Mouse (Mus musculus) CH12.LX (cell line): ENCODE measurements around the gene Mrpl48. TPM values are rescaled to one million over a fixed set of nuclear protein-coding genes. Genes with fewer than 3 reads are reported as not detected.

Experiments used
- DNase-seq: peaks from one replicate; pipeline ENCODE4 v3.0.0-alpha.2; 2013; ENCODE audit errors: extremely low read depth
- H3K27ac ChIP-seq: 2 replicates; pipeline ENCODE4 v1.5.1; 2012; ENCODE audit warnings: low read depth, mild to moderate bottlenecking, control low read depth, moderate library complexity; ENCODE audit not compliant: insufficient read depth
- H3K27me3 ChIP-seq: replicated peaks from 2 replicates; pipeline ENCODE3; 2012; ENCODE audit warnings: inconsistent platforms
- H3K36me3 ChIP-seq, 2 experiments: replicated peaks in 1 of 2; 2 replicates each; pipeline versions ENCODE3 to v1.6.1; 2012; ENCODE audit warnings: inconsistent platforms in 1 of 2, low read length in 1 of 2, mild to moderate bottlenecking in 1 of 2, mixed read lengths in 1 of 2, moderate library complexity in 1 of 2; ENCODE audit not compliant: control insufficient read depth in 1 of 2, insufficient read depth in 1 of 2
- H3K4me1 ChIP-seq, 2 experiments: 2 replicates each; pipeline ENCODE4 v1.6.1; 2012; ENCODE audit warnings: inconsistent platforms in 1 of 2, moderate library complexity in 1 of 2; ENCODE audit not compliant: insufficient read depth in 2 of 2, control insufficient read depth in 1 of 2
- H3K4me2 ChIP-seq: 2 replicates; pipeline ENCODE4 v1.6.1; 2012; ENCODE audit warnings: low read depth, mild to moderate bottlenecking, control low read depth; ENCODE audit not compliant: poor library complexity, insufficient read depth, severe bottlenecking
- H3K4me3 ChIP-seq, 3 experiments: fragments of 150-350 bp in 1 of 3; sonication (generic) in 1 of 3; replicated peaks in 1 of 3; 2 replicates each; pipeline versions ENCODE3 to v1.5.1; 2011 to 2012; ENCODE audit warnings: low read depth in 2 of 3, low read length in 2 of 3, mild to moderate bottlenecking in 2 of 3, moderate library complexity in 2 of 3, control low read depth in 1 of 3, improper control_type of control experiment in 1 of 3, inconsistent platforms in 1 of 3, mixed read lengths in 1 of 3; ENCODE audit not compliant: poor library complexity in 1 of 3
- H3K79me2 ChIP-seq: replicated peaks from 2 replicates; pipeline ENCODE4 v1.6.1; 2012; ENCODE audit warnings: mild to moderate bottlenecking, moderate library complexity; ENCODE audit not compliant: control insufficient read depth, poor library complexity, insufficient read depth, severe bottlenecking; ENCODE audit errors: extremely low read depth
- H3K9ac ChIP-seq: 2 replicates; pipeline ENCODE4 v1.6.1; 2012; ENCODE audit warnings: low read depth, mild to moderate bottlenecking, control low read depth, moderate library complexity; ENCODE audit not compliant: insufficient read depth
- H3K9me3 ChIP-seq: replicated peaks from 2 replicates; pipeline ENCODE3; 2012; ENCODE audit warnings: low read length, inconsistent platforms, mixed read lengths
- BHLHE40 ChIP-seq: IDR thresholded peaks from 2 replicates; pipeline ENCODE4 v1.6.1; 2011; ENCODE audit warnings: mild to moderate bottlenecking, low read depth, low read length, improper control_type of control experiment
- CHD2 ChIP-seq: IDR thresholded peaks from 2 replicates; pipeline ENCODE4 v1.6.1; 2011; ENCODE audit warnings: low read length, improper control_type of control experiment
- E2F4 ChIP-seq: IDR thresholded peaks from 2 replicates; pipeline ENCODE4 v1.6.1; 2011; ENCODE audit warnings: low read depth, low read length, improper control_type of control experiment; ENCODE audit not compliant: insufficient replicate concordance
- ELF1 ChIP-seq: IDR thresholded peaks from 2 replicates; pipeline ENCODE4 v1.6.1; 2014; ENCODE audit warnings: low read depth, mild to moderate bottlenecking, inconsistent platforms, low read length, improper control_type of control experiment
- EP300 ChIP-seq: IDR thresholded peaks from 2 replicates; pipeline ENCODE4 v1.6.1; 2011; ENCODE audit warnings: low read length, improper control_type of control experiment
- ETS1 ChIP-seq: conservative IDR thresholded peaks from 2 replicates; pipeline ENCODE4 v1.6.1; 2012; ENCODE audit warnings: low read depth, mild to moderate bottlenecking, inconsistent platforms, low read length, improper control_type of control experiment, moderate library complexity
- GABPA ChIP-seq: IDR thresholded peaks from 2 replicates; pipeline ENCODE4 v1.6.1; 2012; ENCODE audit warnings: low read depth, low read length, improper control_type of control experiment, inconsistent platforms; ENCODE audit not compliant: insufficient replicate concordance
- HCFC1 ChIP-seq: IDR thresholded peaks from 2 replicates; pipeline ENCODE4 v1.6.1; 2012; ENCODE audit warnings: low read depth, mild to moderate bottlenecking, inconsistent platforms, low read length, improper control_type of control experiment
- IRF4 ChIP-seq: IDR thresholded peaks from 2 replicates; pipeline ENCODE4 v1.6.1; 2014; ENCODE audit warnings: low read depth, mild to moderate bottlenecking, inconsistent platforms, low read length, improper control_type of control experiment
- JUN ChIP-seq: IDR thresholded peaks from 2 replicates; pipeline ENCODE4 v1.6.1; 2011; ENCODE audit warnings: low read depth, mild to moderate bottlenecking, low read length, improper control_type of control experiment, moderate library complexity; ENCODE audit not compliant: insufficient read depth
- JUND ChIP-seq: conservative IDR thresholded peaks from 2 replicates; pipeline ENCODE4 v1.6.1; 2011; ENCODE audit warnings: low read depth, low read length, improper control_type of control experiment
- KAT2A ChIP-seq: IDR thresholded peaks from 2 replicates; pipeline ENCODE4 v1.6.1; 2012; ENCODE audit warnings: low read length, improper control_type of control experiment, inconsistent platforms; ENCODE audit not compliant: insufficient replicate concordance
- MAX ChIP-seq: IDR thresholded peaks from 2 replicates; pipeline ENCODE4 v1.6.1; 2011; ENCODE audit warnings: low read length, improper control_type of control experiment
- MEF2A ChIP-seq: IDR thresholded peaks from 2 replicates; pipeline ENCODE4 v1.6.1; 2014; ENCODE audit warnings: low read depth, mild to moderate bottlenecking, inconsistent platforms, low read length, improper control_type of control experiment, borderline replicate concordance
- MXI1 ChIP-seq: IDR thresholded peaks from 2 replicates; pipeline ENCODE4 v1.6.1; 2011; ENCODE audit warnings: mild to moderate bottlenecking, low read depth, low read length, improper control_type of control experiment
- NELFE ChIP-seq: IDR thresholded peaks from 2 replicates; pipeline ENCODE4 v1.6.1; 2011; ENCODE audit warnings: low read depth, low read length, improper control_type of control experiment
- POLR2A ChIP-seq: IDR thresholded peaks from 2 replicates; pipeline ENCODE4 v1.6.1; 2011; ENCODE audit warnings: low read depth, mild to moderate bottlenecking, improper control_type of control experiment, low read length
- POLR2AphosphoS2 ChIP-seq: IDR thresholded peaks from 2 replicates; pipeline ENCODE4 v1.6.1; 2011; ENCODE audit warnings: low read depth, low read length, improper control_type of control experiment
- RCOR1 ChIP-seq: conservative IDR thresholded peaks from 2 replicates; pipeline ENCODE4 v1.6.1; 2012; ENCODE audit warnings: low read depth, mild to moderate bottlenecking, inconsistent platforms, low read length, improper control_type of control experiment
- SIN3A ChIP-seq: IDR thresholded peaks from 2 replicates; pipeline ENCODE4 v1.6.1; 2012; ENCODE audit warnings: low read length, improper control_type of control experiment, inconsistent platforms
- SMC3 ChIP-seq: IDR thresholded peaks from 2 replicates; pipeline ENCODE4 v1.6.1; 2011; ENCODE audit warnings: low read depth, low read length, improper control_type of control experiment
- USF1 ChIP-seq: IDR thresholded peaks from 2 replicates; pipeline ENCODE4 v1.6.1; 2014; ENCODE audit warnings: low read depth, mild to moderate bottlenecking, inconsistent platforms, low read length, improper control_type of control experiment
- ZC3H11A ChIP-seq: IDR thresholded peaks from 2 replicates; pipeline ENCODE4 v1.6.1; 2012; ENCODE audit warnings: low read depth, mild to moderate bottlenecking, inconsistent platforms, low read length, improper control_type of control experiment
- ZMIZ1 ChIP-seq: IDR thresholded peaks from 2 replicates; pipeline ENCODE4 v1.6.1; 2012; ENCODE audit warnings: low read depth, mild to moderate bottlenecking, inconsistent platforms, low read length, improper control_type of control experiment
- dilution Hi-C: fragments of 300-500 bp; cut with MboI; formaldehyde crosslinking; loops from 2 replicates; pipeline ENCODE4 v1.14.3; 2020; ENCODE audit warnings: low sequenced_read_pairs; ENCODE audit not compliant: extremely low pct_unique_long_range_greater_than_20kb, extremely low pct_ligation_motif_present
- in situ Hi-C: fragments of 300-500 bp; cut with MboI; formaldehyde crosslinking; loops from 3 replicates; pipeline ENCODE4 v1.14.3; 2019; ENCODE audit warnings: low sequenced_read_pairs, low pct_ligation_motif_present, low pct_unique_long_range_greater_than_20kb, mixed read lengths
- polyA plus RNA-seq: library from polyadenylated mRNA; unstranded; fragments of >175 nt; gene quantifications from 2 replicates; pipeline ENCODE4 v1.2.1, GENCODE M21; 2012; ENCODE audit warnings: low read depth; ENCODE audit not compliant: insufficient read length
- total RNA-seq, 2 experiments: library from RNA; depleted of rRNA; stranded (reverse); fragments of 300-350 nt in 1 of 2; fragments of >200 nt in 1 of 2; gene quantifications; 2 replicates each; pipeline ENCODE4 v1.2.3; 2012 to 2014

Mrpl48 gene
- total and polyA plus RNA-seq, 3 experiments = 39.1 to 99.4 (median 98.5) TPM

GRCm38 (mm10) chr7:100501027-100501843, 106.9 kb downstream of the Mrpl48 start:
- dilution Hi-C loops (no loop called here), in situ Hi-C loops (no loop called here)
- Histone ChIP-seq H3K4me1 (peaks cover 24 to 94% of the 10 kb centered on the region in 2 experiments), H3K79me2 (peaks cover 6% of the 10 kb centered on the region; the same call in 1 of the 2 replicates), H3K9me3 (no peaks in the 10 kb centered on the region), H3K27me3 (no peaks in the 10 kb centered on the region), H3K36me3 (peaks cover 44 to 83% of the 10 kb centered on the region in 2 experiments), H3K27ac (no peak overlapping the region), H3K4me2 (no peak overlapping the region), H3K9ac (no peak overlapping the region), H3K4me3 (no peak overlapping the region)
- peak; percentile 29 for DNase-seq
- no peak for TF ChIP-seq ZC3H11A
- TF ChIP-seq BHLHE40 = no peak
- TF ChIP-seq MEF2A = 0 out of 2 replicates have a peak, but pooled peaks have one; percentile 19
- TF ChIP-seq USF1 = no peak
- TF ChIP-seq ZMIZ1 = peak; percentile 36; the same call in 1 of the 2 replicates
- TF ChIP-seq JUND = no peak
- TF ChIP-seq MXI1 = no peak
- TF ChIP-seq KAT2A = no peak
- no peak for TF ChIP-seq ELF1
- peak; percentile 16; the same call in 1 of the 2 replicates for TF ChIP-seq POLR2A
- TF ChIP-seq SMC3 = no peak
- TF ChIP-seq POLR2AphosphoS2 = peak; percentile 34

- dilution Hi-C loops = no loop called here
- Histone ChIP-seq H3K36me3 (peaks cover 44 to 81% of the 10 kb centered on the region in 2 experiments), H3K4me3 (no peak overlapping the region), H3K4me1 (peaks cover 23 to 90% of the 10 kb centered on the region in 2 experiments), H3K9ac (no peak overlapping the region), H3K4me2 (no peak overlapping the region), H3K27ac (no peak overlapping the region), H3K27me3 (no peaks in the 10 kb centered on the region), H3K9me3 (no peaks in the 10 kb centered on the region), H3K79me2 (peaks cover 9% of the 10 kb centered on the region; the same call in 1 of the 2 replicates)
- in situ Hi-C loops = no loop called here
- TF ChIP-seq GABPA (no peak), CHD2 (no peak), ZMIZ1 (no peak), KAT2A (no peak), IRF4 (no peak), NELFE (no peak), RCOR1 (no peak), JUND (no peak), MAX (no peak), SIN3A (no peak), ETS1 (no peak), E2F4 (no peak), HCFC1 (no peak), MEF2A (no peak), ELF1 (no peak), EP300 (no peak), JUN (no peak)
- no peak for DNase-seq
Measured at GRCm38 (mm10) chr7:100500276-100500977, 107.7 kb downstream of the Mrpl48 start.
